Comparison of ENCODE assay signal across 8 mouse cellular contexts in the genomic region with DNA sequence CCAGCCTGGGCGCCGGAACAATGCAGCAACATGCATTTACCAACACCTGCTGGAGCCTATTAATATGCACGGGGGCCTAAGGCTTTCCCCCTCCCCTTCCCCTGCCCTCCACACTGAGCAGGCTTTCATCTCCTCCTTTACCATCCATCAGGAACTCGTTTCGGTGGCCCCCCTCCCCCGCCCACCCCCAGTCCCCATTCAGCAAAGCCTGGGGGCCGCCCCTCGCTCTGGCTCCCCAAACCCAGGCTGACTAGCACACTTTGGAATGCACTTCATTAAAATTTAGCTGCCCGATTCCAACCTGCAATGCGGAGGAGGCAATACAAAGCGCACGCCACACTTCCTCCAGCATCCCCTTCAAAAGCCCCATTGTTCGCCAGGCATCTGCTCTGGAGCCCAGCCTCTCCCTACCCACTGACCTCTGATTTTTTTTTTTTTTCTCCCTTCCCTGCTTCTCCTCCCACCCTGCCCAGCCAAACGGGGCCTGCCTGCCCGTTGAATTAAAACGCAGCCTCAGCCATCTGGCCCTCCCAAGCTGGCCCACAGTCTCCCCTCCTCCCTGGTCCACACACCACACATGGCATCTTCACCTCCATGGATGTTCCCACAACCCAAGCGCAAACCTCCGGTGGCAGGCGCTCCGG.
DNase-seq lines count a peak whose midpoint lies in the region; ATAC-seq lines count a peak whose summit lies in the region.

No protein-coding gene starts in this region.

- H3K9me3 ChIP-seq in lung, embryonic 16.5 days (ENCODE audit: control insufficient read depth, low read length): no peaks in the 10 kb centered on the region
- no peaks in the 10 kb centered on the region for H3K9me3 ChIP-seq in embryonic facial prominence, embryonic 11.5 days (replicated peaks; ENCODE audit: control insufficient read depth, low read length)
- H3K9me3 ChIP-seq in hindbrain, embryonic 15.5 days: no peaks in the 10 kb centered on the region
- H3K9me3 ChIP-seq in limb, embryonic 11.5 days (ENCODE audit: control insufficient read depth, low read length): no peaks in the 10 kb centered on the region

- ATAC-seq in lung, embryonic 16.5 days (ENCODE audit: low read depth): peak; percentile 75
- ATAC-seq in embryonic facial prominence, embryonic 11.5 days (replicated peaks; ENCODE audit: insufficient number of reproducible peaks, low FRiP score, low TSS enrichment, low read depth): peak; percentile 90
- ATAC-seq in hindbrain, embryonic 15.5 days (ENCODE audit: low FRiP score, low read depth): peak; percentile 86
- ATAC-seq in limb, embryonic 11.5 days (ENCODE audit: insufficient number of reproducible peaks, low FRiP score, low TSS enrichment, low read depth): peak; percentile 91

- WGBS in lung, embryonic 16.5 days: 3% methylated on average over 20 of the region's 20 CpGs
- WGBS in embryonic facial prominence, embryonic 11.5 days: under 1% methylated on average over 20 of the region's 20 CpGs
- WGBS in hindbrain, embryonic 15.5 days: under 1% methylated on average over 20 of the region's 20 CpGs
- 2% methylated on average over 20 of the region's 20 CpGs for WGBS in limb, embryonic 11.5 days

- no peak overlapping the region for H3K9ac ChIP-seq in lung, embryonic 16.5 days (ENCODE audit: low read length)
- peak overlapping the region; percentile 65 for H3K9ac ChIP-seq in embryonic facial prominence, embryonic 11.5 days (replicated peaks; ENCODE audit: low read length)
- peak overlapping the region; percentile 90 for H3K9ac ChIP-seq in hindbrain, embryonic 15.5 days
- H3K9ac ChIP-seq in limb, embryonic 11.5 days (ENCODE audit: low read length): peak overlapping the region; percentile 64

- peak overlapping the region; percentile 22 for H3K4me3 ChIP-seq in lung, embryonic 16.5 days (ENCODE audit: low read length)
- H3K4me3 ChIP-seq in embryonic facial prominence, embryonic 11.5 days (ENCODE audit: low read depth, low read length): peak overlapping the region; percentile 33
- peak overlapping the region; percentile 58 for H3K4me3 ChIP-seq in hindbrain, embryonic 15.5 days
- H3K4me3 ChIP-seq in limb, embryonic 11.5 days (ENCODE audit: low read depth, low read length): peak overlapping the region; percentile 33

- no peaks in the 10 kb centered on the region; the same call in 1 of the 2 replicates for H3K27me3 ChIP-seq in lung, embryonic 16.5 days (ENCODE audit: control insufficient read depth, insufficient read depth, low read depth, low read length)
- H3K27me3 ChIP-seq in embryonic facial prominence, embryonic 11.5 days (ENCODE audit: control insufficient read depth, insufficient read depth, low read length): no peaks in the 10 kb centered on the region
- H3K27me3 ChIP-seq in hindbrain, embryonic 15.5 days: no peaks in the 10 kb centered on the region
- no peaks in the 10 kb centered on the region for H3K27me3 ChIP-seq in limb, embryonic 11.5 days (ENCODE audit: control insufficient read depth, insufficient read depth, low read length)

- no peaks in the 10 kb centered on the region for H3K36me3 ChIP-seq in lung, embryonic 16.5 days (ENCODE audit: control insufficient read depth, insufficient read depth, low read length)
- H3K36me3 ChIP-seq in embryonic facial prominence, embryonic 11.5 days (replicated peaks; ENCODE audit: control insufficient read depth, insufficient read depth, low read depth, low read length): no peaks in the 10 kb centered on the region
- no peaks in the 10 kb centered on the region for H3K36me3 ChIP-seq in hindbrain, embryonic 15.5 days
- H3K36me3 ChIP-seq in limb, embryonic 11.5 days (ENCODE audit: control insufficient read depth, insufficient read depth, low read length): no peaks in the 10 kb centered on the region

- H3K27ac ChIP-seq in lung, embryonic 16.5 days (ENCODE audit: low read length): no peak overlapping the region; the same call in 1 of the 2 replicates
- H3K27ac ChIP-seq in embryonic facial prominence, embryonic 11.5 days (replicated peaks; ENCODE audit: low read depth, low read length): peak overlapping the region; percentile 93
- peak overlapping the region; percentile 98 for H3K27ac ChIP-seq in hindbrain, embryonic 15.5 days (replicated peaks)
- peak overlapping the region; percentile 97 for H3K27ac ChIP-seq in limb, embryonic 11.5 days (replicated peaks; ENCODE audit: low read depth, low read length)

- no peak for DNase-seq in lung, postnatal 36 days
- peak; percentile 83 for DNase-seq in embryonic facial prominence, embryonic 11.5 days (ENCODE audit: low spot score)
- DNase-seq in limb, embryonic 11.5 days (ENCODE audit: low spot score): peak; percentile 83
- DNase-seq in right cerebral cortex, postnatal 14 days: peak; percentile 47
- DNase-seq in thymus, postnatal 14 days: no peak
- no peak for DNase-seq in gastrocnemius, adult 8-10 months (ENCODE audit: low spot score in 2 of 2)

- H3K4me1 ChIP-seq in lung, embryonic 16.5 days (replicated peaks; ENCODE audit: control insufficient read depth, insufficient read depth, low read length): peaks cover 8% of the 10 kb centered on the region
- 0 out of 2 replicates have a peak, but pooled peaks cover 8% of the 10 kb centered on the region for H3K4me1 ChIP-seq in embryonic facial prominence, embryonic 11.5 days (ENCODE audit: control insufficient read depth, insufficient read depth, low read length)
- H3K4me1 ChIP-seq in hindbrain, embryonic 15.5 days (replicated peaks): peaks cover 48% of the 10 kb centered on the region
- H3K4me1 ChIP-seq in limb, embryonic 11.5 days (ENCODE audit: control insufficient read depth, insufficient read depth, low read length): peaks cover 22% of the 10 kb centered on the region

- H3K4me2 ChIP-seq in lung, embryonic 16.5 days (ENCODE audit: low read depth, low read length): peak overlapping the region; percentile 46
- H3K4me2 ChIP-seq in embryonic facial prominence, embryonic 11.5 days (ENCODE audit: low read depth, low read length): peak overlapping the region; percentile 64
- peak overlapping the region; percentile 74 for H3K4me2 ChIP-seq in hindbrain, embryonic 15.5 days
- peak overlapping the region; percentile 66 for H3K4me2 ChIP-seq in limb, embryonic 11.5 days (ENCODE audit: low read depth, severe bottlenecking)

Comparison
In these comparisons a context has a peak if more than half of its experiments do, and no peak if none do; other contexts are left out.
1. DNase-seq: peak in embryonic facial prominence, embryonic 11.5 days (single experiment), limb, embryonic 11.5 days (single experiment) and right cerebral cortex, postnatal 14 days (single experiment); none in lung, postnatal 36 days (single experiment), thymus, postnatal 14 days (single experiment) and gastrocnemius, adult 8-10 months (0 of 2).
2. Peak in every context shown above with its lines, with median percentiles within 50 percentile points of each other: ATAC-seq, H3K4me2 ChIP-seq and H3K4me3 ChIP-seq.